Mouse (Mus musculus): ENCODE measurements at regions not wholly inside any gene's neighbourhood (a gene's known extent, or its start where the extent isn't known, plus 50 kb on each side); places are given as distances from the start of the nearest gene placed in this dataset.

DNA sequence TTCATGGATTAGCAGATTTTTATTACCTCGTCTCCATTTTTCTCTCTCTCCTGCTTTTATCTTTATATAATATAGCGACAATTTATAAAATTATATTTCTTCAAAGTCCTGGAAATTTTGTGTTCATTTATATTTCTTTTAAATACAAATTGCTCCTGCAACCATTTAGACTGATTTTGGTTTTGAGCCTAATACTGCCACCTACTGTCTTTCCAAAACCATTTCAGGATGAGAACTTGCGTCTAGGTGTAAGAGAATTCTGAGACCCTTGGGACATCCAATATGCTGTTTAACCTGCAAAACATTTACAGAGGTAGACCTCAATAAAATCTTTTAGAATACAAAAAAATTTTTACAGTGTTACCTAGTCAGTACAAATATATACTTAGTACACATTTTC lies 158.1 kb downstream of the Gm6377 start:
- DNase-seq, result peak in 1 of 2 experiments; percentile 0

DNA sequence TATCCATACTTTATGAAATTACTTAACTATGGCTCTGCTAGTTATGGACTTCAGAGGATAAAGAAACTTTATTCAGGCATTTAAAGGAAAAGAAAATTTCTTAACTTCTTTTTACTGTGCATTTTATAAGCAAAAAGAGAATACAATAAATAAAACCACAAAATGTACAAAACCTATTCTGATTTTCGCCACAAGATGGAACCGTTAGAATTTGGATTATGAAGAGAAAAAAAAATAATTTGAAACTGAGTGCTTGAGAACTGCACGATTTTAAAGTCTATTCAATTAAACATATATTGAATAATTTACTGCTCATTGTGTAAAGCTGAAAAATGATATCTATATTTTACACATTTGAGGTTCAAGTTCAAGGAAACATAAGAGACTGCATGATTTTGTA lies 196.4 kb downstream of the Gm6377 start:
- no peak for DNase-seq

DNA sequence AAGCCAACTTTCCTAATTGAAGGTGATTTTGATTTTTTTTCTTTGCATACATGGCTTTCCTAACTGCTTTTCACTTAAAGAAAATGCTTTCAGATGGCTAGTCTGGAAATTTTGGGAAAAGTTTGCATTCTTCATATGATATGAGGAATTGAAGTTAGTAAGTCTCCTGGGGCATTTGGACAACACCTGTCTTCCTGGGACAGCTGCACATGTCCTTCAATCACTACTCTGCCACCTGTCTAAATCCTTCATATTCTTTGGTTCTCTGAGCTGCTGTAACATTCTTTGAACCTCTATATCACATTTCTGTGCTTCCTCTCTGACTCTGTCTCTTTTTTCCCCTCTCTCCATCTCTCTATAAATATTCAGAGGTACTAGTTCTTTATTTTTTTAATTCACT lies 246.4 kb downstream of the Gm6377 start:
- no peak for DNase-seq

Data from cerebellum, postnatal 10 days (tissue).